Mouse (Mus musculus): Measurements from ENCODE around the gene Gm45837. TPM values are rescaled to one million over a fixed set of nuclear protein-coding genes. Genes with fewer than 3 reads are reported as not detected.
A peak's percentile ranks its signal among the peaks of the same experiment; 100 is the strongest.

Gm45837 gene
- polyA plus RNA-seq, 1 experiment from 2014 or later, result not detected

GRCm38 (mm10) chr7:101443093-101443492, 32.4 kb downstream of the Gm45837 start:
- Histone ChIP-seq H3K4me2 (replicated peaks; ENCODE audit: low read depth, low read length) (no peak overlapping the region), H3K27ac (ENCODE audit: low read depth, low read length) (no peak overlapping the region), H3K4me1 (replicated peaks; ENCODE audit: control insufficient read depth, insufficient read depth, low read length) (no peaks in the 10 kb centered on the region), H3K36me3 (ENCODE audit: control insufficient read depth, insufficient read depth, low read length) (no peaks in the 10 kb centered on the region), H3K27me3 (ENCODE audit: control insufficient read depth, insufficient read depth, low read length) (no peaks in the 10 kb centered on the region), H3K9me3 (ENCODE audit: control insufficient read depth, low read length) (no peaks in the 10 kb centered on the region), H3K4me3 (ENCODE audit: low read depth, low read length) (no peak overlapping the region), H3K9ac (ENCODE audit: low read depth, low read length) (no peak overlapping the region)
- 68% methylated on average over 10 of the region's 10 CpGs for WGBS
- DNase-seq (ENCODE audit: low spot score) (no peak), ATAC-seq (ENCODE audit: low FRiP score) (no peak)

GRCm38 (mm10) chr7:101444211-101444610, 33.5 kb downstream of the Gm45837 start:
- DNase-seq (ENCODE audit: low spot score), result no peak
- 83% methylated on average over 4 of the region's 4 CpGs for WGBS
- H3K4me1 ChIP-seq (replicated peaks; ENCODE audit: control insufficient read depth, insufficient read depth, low read length), result no peaks in the 10 kb centered on the region
- no peak overlapping the region for H3K9ac ChIP-seq (ENCODE audit: low read depth, low read length)
- no peak overlapping the region for H3K4me3 ChIP-seq (ENCODE audit: low read depth, low read length)
- no peak overlapping the region for H3K4me2 ChIP-seq (replicated peaks; ENCODE audit: low read depth, low read length)
- no peaks in the 10 kb centered on the region for H3K27me3 ChIP-seq (ENCODE audit: control insufficient read depth, insufficient read depth, low read length)
- H3K27ac ChIP-seq (ENCODE audit: low read depth, low read length), result no peak overlapping the region
- ATAC-seq (ENCODE audit: low FRiP score), result no peak
- H3K9me3 ChIP-seq (ENCODE audit: control insufficient read depth, low read length), result no peaks in the 10 kb centered on the region
- no peaks in the 10 kb centered on the region for H3K36me3 ChIP-seq (ENCODE audit: control insufficient read depth, insufficient read depth, low read length)

GRCm38 (mm10) chr7:101449855-101450254, 39.2 kb downstream of the Gm45837 start:
- no peaks in the 10 kb centered on the region for H3K9me3 ChIP-seq (ENCODE audit: control insufficient read depth, low read length)
- no peak for DNase-seq (ENCODE audit: low spot score)
- ATAC-seq (ENCODE audit: low FRiP score), result no peak
- H3K4me1 ChIP-seq (replicated peaks; ENCODE audit: control insufficient read depth, insufficient read depth, low read length), result no peaks in the 10 kb centered on the region; the same call in 1 of the 2 replicates
- WGBS, result 69% methylated on average over 3 of the region's 3 CpGs
- H3K36me3 ChIP-seq (ENCODE audit: control insufficient read depth, insufficient read depth, low read length), result no peaks in the 10 kb centered on the region
- no peak overlapping the region for H3K27ac ChIP-seq (ENCODE audit: low read depth, low read length)
- H3K27me3 ChIP-seq (ENCODE audit: control insufficient read depth, insufficient read depth, low read length), result peaks cover 8% of the 10 kb centered on the region
- no peak overlapping the region for H3K4me2 ChIP-seq (replicated peaks; ENCODE audit: low read depth, low read length)
- no peak overlapping the region for H3K9ac ChIP-seq (ENCODE audit: low read depth, low read length)
- no peak overlapping the region for H3K4me3 ChIP-seq (ENCODE audit: low read depth, low read length)

- Histone ChIP-seq H3K36me3 (ENCODE audit: control insufficient read depth, insufficient read depth, low read length) (no peaks in the 10 kb centered on the region), H3K4me3 (ENCODE audit: low read depth, low read length) (peak overlapping the region; percentile 53), H3K4me1 (replicated peaks; ENCODE audit: control insufficient read depth, insufficient read depth, low read length) (no peaks in the 10 kb centered on the region; the same call in 1 of the 2 replicates), H3K9me3 (ENCODE audit: control insufficient read depth, low read length) (no peaks in the 10 kb centered on the region), H3K27ac (ENCODE audit: low read depth, low read length) (no peak overlapping the region; the same call in 1 of the 2 replicates), H3K4me2 (replicated peaks; ENCODE audit: low read depth, low read length) (peak overlapping the region; percentile 98), H3K27me3 (ENCODE audit: control insufficient read depth, insufficient read depth, low read length) (peaks cover 8% of the 10 kb centered on the region), H3K9ac (ENCODE audit: low read depth, low read length) (peak overlapping the region; percentile 58)
- DNase-seq (ENCODE audit: low spot score), result peak; percentile 94
- peak; percentile 84 for ATAC-seq (ENCODE audit: low FRiP score)
- WGBS, result under 1% methylated on average over 48 of the region's 68 CpGs
Measured at GRCm38 (mm10) chr7:101450422-101451401, 40.0 kb downstream of the Gm45837 start.

- no peak overlapping the region for H3K27ac ChIP-seq (ENCODE audit: low read depth, low read length)
- no peak overlapping the region for H3K4me3 ChIP-seq (ENCODE audit: low read depth, low read length)
- peaks cover 8% of the 10 kb centered on the region for H3K27me3 ChIP-seq (ENCODE audit: control insufficient read depth, insufficient read depth, low read length)
- H3K9ac ChIP-seq (ENCODE audit: low read depth, low read length), result no peak overlapping the region
- no peak for ATAC-seq (ENCODE audit: low FRiP score)
- 83% methylated on average over 3 of the region's 3 CpGs for WGBS
- H3K4me1 ChIP-seq (replicated peaks; ENCODE audit: control insufficient read depth, insufficient read depth, low read length), result no peaks in the 10 kb centered on the region; the same call in 1 of the 2 replicates
- DNase-seq (ENCODE audit: low spot score), result no peak
- H3K4me2 ChIP-seq (replicated peaks; ENCODE audit: low read depth, low read length), result no peak overlapping the region
- H3K36me3 ChIP-seq (ENCODE audit: control insufficient read depth, insufficient read depth, low read length), result no peaks in the 10 kb centered on the region
- H3K9me3 ChIP-seq (ENCODE audit: control insufficient read depth, low read length), result no peaks in the 10 kb centered on the region
Measured at GRCm38 (mm10) chr7:101452669-101453068, 42.0 kb downstream of the Gm45837 start.

GRCm38 (mm10) chr7:101453296-101453695, 42.6 kb downstream of the Gm45837 start:
- H3K4me2 ChIP-seq (replicated peaks; ENCODE audit: low read depth, low read length), result no peak overlapping the region
- whole genome bisulfite sequencing, result 91% methylated on average over 3 of the region's 3 CpGs
- no peaks in the 10 kb centered on the region; the same call in 1 of the 2 replicates for H3K4me1 ChIP-seq (replicated peaks; ENCODE audit: control insufficient read depth, insufficient read depth, low read length)

GRCm38 (mm10) chr7:101453725-101454124, 43.0 kb downstream of the Gm45837 start:
- Histone ChIP-seq H3K4me1 (replicated peaks; ENCODE audit: control insufficient read depth, insufficient read depth, low read length) (no peaks in the 10 kb centered on the region; the same call in 1 of the 2 replicates), H3K4me2 (replicated peaks; ENCODE audit: low read depth, low read length) (no peak overlapping the region), H3K9me3 (ENCODE audit: control insufficient read depth, low read length) (no peaks in the 10 kb centered on the region), H3K9ac (ENCODE audit: low read depth, low read length) (no peak overlapping the region), H3K36me3 (ENCODE audit: control insufficient read depth, insufficient read depth, low read length) (no peaks in the 10 kb centered on the region), H3K4me3 (ENCODE audit: low read depth, low read length) (no peak overlapping the region), H3K27me3 (ENCODE audit: control insufficient read depth, insufficient read depth, low read length) (peaks cover 8% of the 10 kb centered on the region), H3K27ac (ENCODE audit: low read depth, low read length) (no peak overlapping the region)
- 11% methylated on average over 8 of the region's 8 CpGs for WGBS
- DNase-seq (ENCODE audit: low spot score), result no peak
- ATAC-seq (ENCODE audit: low FRiP score), result no peak

More at GRCm38 (mm10) chr7:101453296-101453695, 42.6 kb downstream of the Gm45837 start:
- H3K9ac ChIP-seq (ENCODE audit: low read depth, low read length), result no peak overlapping the region
- ATAC-seq (ENCODE audit: low FRiP score) (no peak), DNase-seq (ENCODE audit: low spot score) (no peak)
- H3K9me3 ChIP-seq (ENCODE audit: control insufficient read depth, low read length), result no peaks in the 10 kb centered on the region
- no peak overlapping the region for H3K27ac ChIP-seq (ENCODE audit: low read depth, low read length)
- no peaks in the 10 kb centered on the region for H3K36me3 ChIP-seq (ENCODE audit: control insufficient read depth, insufficient read depth, low read length)
- no peak overlapping the region for H3K4me3 ChIP-seq (ENCODE audit: low read depth, low read length)
- H3K27me3 ChIP-seq (ENCODE audit: control insufficient read depth, insufficient read depth, low read length), result peaks cover 8% of the 10 kb centered on the region

- Histone ChIP-seq H3K4me2 (replicated peaks; ENCODE audit: low read depth, low read length) (no peak overlapping the region), H3K27me3 (ENCODE audit: control insufficient read depth, insufficient read depth, low read length) (peaks cover 8% of the 10 kb centered on the region), H3K27ac (ENCODE audit: low read depth, low read length) (no peak overlapping the region), H3K9me3 (ENCODE audit: control insufficient read depth, low read length) (no peaks in the 10 kb centered on the region), H3K36me3 (ENCODE audit: control insufficient read depth, insufficient read depth, low read length) (no peaks in the 10 kb centered on the region), H3K9ac (ENCODE audit: low read depth, low read length) (no peak overlapping the region), H3K4me1 (replicated peaks; ENCODE audit: control insufficient read depth, insufficient read depth, low read length) (no peaks in the 10 kb centered on the region; the same call in 1 of the 2 replicates), H3K4me3 (ENCODE audit: low read depth, low read length) (no peak overlapping the region)
- ATAC-seq (ENCODE audit: low FRiP score), result no peak
- DNase-seq (ENCODE audit: low spot score), result no peak
- 88% methylated on average over 9 of the region's 9 CpGs for WGBS
Measured at GRCm38 (mm10) chr7:101454479-101454878, 43.8 kb downstream of the Gm45837 start.
